Mouse (Mus musculus) stomach, postnatal 0 days (tissue): ENCODE results near the gene Nanos3.
A peak's percentile ranks its signal among the peaks of the same experiment; 100 is the strongest.

Experiments
- CTCF ChIP-seq: IDR thresholded peaks from 2 replicates; pipeline ENCODE4 v1.5.1; 2016; ENCODE audit warnings: antibody characterized with exemption, low read depth, mild to moderate bottlenecking, moderate library complexity
- EP300 ChIP-seq: optimal IDR thresholded peaks from 2 replicates; pipeline ENCODE3; 2016; ENCODE audit warnings: antibody characterized with exemption

DNA sequence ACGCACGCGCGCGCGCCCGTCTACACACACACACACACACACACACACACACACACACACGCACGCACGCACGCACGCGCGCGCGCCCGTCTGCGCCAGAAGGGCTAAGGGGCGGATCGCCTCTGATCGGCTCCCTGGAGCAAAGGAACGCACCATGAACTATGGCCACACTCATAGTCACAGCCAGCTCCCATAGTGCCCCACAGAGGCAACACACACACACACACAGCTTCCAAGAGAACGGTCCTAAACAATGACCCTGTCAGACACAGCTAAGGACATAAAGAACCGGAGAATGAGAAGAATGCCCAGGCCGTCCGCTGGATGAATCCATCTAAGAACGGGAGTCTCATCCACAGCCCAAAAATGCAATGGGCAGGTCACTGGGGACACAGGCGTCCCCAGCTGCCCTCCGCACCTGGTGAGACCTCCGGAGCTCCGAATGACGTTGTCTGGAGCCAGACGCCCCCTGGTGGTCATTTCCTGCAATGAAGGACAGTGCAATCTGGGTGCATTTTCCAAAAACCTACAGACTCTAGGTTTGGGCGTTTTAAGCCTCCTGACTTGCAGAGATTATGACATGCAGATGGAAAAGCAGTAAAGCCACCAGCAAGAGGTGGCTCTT, 25.3 kb upstream of the Nanos3 start:
- TF ChIP-seq CTCF (peak; percentile 89), EP300 (no peak)
